Mouse (Mus musculus): Measurements from ENCODE around the gene Miox.

Miox gene

DNA sequence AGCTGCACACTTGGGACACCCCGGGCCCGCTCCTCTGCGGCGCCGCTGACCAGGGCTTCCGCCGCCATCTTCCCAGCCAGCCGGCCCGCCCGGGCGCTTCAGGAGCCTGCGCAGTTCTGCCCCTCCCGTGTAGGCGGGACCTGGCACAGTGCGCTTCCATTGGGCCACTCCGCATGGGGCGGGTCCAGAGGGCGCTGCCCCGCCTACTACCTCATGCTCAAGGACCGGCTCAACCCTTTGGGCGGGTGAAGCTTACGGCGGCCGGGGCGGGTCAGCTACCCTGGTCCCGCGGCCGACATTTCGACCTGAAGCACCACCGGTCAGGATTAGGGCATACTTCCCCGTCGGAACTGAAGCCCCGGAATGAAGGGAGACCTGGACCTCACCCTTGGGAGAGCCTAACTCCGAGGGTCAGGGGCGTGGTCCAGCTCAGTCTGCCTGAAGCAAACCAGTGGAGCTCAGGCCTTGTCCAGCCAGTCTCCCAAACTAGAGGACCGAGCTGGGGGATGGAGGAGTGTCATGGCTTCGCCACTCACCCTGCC lies 18.9 kb upstream of the Miox start, which contains the start of gene Sbf1:
Gene Sbf1, minus strand, starts transcription at position 122 of the 542 bp plus-strand sequence.
- peak; percentile 96 for DNase-seq (ENCODE audit: extremely low spot score)

DNA sequence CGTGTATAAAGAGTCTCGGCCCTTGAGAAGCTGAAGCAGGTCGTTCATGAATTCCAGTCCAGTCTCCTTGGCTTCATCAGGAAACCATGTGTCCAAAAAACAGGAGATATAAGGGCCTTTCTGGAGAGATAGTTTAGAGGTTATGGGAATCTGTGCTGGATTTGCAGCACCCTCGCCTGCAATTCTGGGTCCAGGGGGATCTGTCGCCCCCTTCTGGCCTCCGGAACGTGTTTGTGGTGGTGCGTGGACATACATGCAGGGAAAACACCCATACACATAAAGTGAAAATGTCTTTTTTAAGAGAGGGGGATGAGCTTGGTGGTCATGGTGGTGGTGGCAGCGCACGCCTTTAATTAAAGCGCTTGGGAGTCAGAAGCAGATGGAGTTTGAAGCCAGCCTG lies 18.1 kb upstream of the Miox start:
- peak; percentile 26 for DNase-seq (ENCODE audit: extremely low spot score)

DNA sequence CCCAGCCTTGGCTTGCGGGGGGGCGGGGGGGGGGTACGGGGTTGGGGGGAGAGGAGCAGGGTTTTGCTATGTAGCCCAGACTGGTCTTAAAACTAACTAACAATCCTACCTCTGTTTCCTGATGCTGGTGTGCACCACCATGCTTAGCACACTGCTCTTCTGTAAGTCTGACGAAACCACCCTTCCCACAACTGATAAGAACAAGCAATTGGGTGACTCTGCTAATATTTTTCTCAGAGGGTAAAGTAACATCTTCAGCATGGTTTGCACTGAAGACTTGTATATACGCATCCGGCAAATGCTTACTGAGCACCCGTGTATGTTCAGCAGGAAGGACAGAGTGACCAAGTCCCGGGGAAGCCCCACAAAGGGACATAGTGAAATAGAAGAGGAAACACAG lies 12.9 kb upstream of the Miox start:
- DNase-seq (ENCODE audit: extremely low spot score), result no peak

DNA sequence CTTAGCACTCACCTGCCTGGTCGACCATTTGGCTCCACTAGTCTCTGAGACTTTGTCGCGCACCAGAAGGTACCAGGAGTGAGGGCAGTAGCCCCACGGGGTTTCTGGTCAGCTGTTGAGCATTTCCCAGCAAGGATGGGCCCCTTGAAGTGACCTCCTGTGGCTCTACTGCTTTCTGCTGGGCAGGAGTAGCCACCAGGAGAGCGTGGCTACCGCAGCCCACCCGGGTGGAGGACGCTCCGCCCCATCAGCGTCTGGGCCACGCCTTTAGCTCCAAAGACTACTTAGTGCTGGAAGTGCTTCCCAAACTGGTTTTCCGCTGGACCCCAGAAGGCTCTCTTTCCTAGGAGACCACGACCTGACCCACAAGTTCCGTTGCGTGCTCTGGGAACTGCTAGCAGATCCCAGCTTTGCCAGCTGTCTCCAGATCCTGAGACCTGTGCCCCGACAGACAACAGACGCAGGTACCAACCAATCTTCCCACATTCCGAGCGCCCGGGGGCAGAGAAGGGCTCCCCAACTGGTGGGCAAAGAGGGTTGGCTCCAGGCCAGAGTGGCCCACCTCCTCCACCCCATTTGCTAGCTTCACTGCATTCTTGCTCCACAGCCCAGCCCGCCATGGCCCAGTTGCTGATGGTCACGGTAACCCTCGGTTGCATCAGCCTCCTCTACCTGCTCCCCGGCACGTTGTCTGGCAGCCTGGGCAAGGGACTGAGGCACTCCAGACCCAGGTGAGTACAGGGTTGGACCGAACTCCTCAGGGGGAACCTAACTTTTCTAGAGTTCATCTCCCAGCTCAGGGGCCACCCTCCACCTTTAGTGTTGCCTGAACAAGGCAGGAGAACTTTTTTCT lies 11.3 kb upstream of the Miox start, which contains the start of gene Adm2:
Gene Adm2, plus strand, starts transcription at position 51 of the 853 bp plus-strand sequence.
- DNase-seq (ENCODE audit: extremely low spot score), result peak; percentile 7

DNA sequence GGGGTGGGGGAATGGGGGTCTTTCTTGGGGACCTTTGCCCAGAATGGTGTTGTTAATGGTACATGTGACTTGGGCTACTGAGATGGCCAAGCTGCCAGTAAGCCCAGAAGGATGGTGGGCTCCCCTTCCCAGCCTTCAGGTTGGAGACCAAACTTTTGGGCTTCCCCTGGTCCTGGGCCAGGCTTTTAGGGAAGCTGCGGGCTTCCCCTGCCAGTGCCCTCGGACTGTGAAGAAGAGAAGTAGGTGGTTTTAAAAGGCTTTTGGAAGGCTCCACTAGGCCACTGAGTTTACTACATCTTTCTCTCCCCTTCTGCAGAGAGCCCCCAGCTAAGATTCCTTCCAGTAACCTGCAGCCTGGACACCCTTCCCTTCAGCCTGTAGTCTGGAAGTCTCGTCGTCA lies 10.5 kb upstream of the Miox start:
- DNase-seq (ENCODE audit: extremely low spot score), result no peak

DNA sequence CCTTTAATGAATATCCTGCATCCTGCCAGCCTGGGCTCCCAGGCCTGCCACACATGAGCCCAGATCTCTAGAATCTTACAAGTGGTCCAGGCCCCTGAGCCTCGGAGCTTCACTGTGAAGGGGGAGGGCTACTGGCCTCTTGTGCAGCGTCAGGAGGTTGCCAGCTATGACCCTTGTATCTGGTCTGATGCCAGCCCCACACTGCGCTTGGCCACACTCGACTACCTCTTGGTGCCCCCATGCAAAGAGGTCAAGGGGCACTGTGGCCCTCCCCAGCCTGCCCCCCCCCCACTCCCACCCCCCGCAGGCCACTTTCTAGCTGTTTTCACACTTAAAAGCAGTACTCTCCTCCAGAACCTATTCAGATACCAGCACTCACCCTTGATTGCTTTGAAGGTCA lies 7.8 kb upstream of the Miox start:
- no peak for DNase-seq (ENCODE audit: extremely low spot score)

DNA sequence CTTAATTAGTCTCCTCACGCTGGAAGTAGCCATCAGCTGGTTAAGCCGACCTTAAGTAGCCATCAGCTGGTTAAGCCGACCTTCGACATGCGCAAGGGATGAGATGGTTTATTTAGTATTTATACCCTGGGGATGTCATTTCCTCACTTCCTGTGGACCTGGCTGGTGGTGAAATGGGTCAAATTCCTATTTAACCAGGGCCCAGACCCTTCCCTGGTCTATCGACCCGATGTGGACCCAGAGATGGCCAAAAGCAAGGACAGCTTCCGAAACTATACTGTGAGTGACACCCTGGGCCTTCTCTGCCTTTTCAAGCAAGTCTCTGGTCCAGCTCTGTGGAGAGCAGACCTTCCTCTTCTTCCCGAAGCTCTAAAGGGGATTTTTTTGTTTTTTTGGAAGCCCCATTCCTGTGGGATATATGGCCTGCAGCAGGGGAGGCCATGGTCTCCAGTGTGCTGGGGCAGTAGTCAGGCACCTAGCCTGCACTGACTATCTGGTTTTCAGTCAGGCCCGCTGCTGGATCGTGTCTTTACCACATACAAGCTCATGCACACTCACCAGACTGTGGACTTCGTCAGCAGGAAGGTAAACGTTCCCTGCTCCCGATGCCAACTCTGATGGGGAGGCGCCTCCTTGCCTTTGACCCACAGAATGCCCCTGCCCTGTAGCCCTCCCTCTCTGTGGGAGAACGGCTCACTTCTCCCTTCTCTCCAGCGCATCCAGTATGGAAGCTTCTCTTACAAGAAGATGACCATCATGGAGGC lies 758 bp downstream of the Miox start:
- no peak for DNase-seq (ENCODE audit: extremely low spot score)

DNA sequence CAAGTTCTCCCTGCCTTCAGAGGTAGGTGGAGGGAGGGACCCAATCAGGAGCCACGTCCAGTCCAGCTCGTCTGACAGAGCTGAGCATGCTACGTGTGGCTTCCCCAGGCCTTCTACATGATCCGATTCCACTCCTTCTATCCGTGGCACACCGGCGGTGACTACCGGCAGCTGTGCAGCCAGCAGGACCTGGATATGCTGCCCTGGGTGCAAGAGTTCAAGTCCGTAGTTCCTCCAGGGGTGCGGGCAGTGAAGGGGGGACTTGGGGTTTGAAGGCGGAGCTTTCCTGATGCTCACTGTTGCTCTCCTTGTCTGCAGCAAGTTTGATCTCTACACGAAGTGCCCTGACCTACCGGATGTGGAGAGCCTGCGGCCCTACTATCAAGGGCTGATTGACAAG lies 2.2 kb downstream of the Miox start:
- no peak for DNase-seq (ENCODE audit: extremely low spot score)

DNA sequence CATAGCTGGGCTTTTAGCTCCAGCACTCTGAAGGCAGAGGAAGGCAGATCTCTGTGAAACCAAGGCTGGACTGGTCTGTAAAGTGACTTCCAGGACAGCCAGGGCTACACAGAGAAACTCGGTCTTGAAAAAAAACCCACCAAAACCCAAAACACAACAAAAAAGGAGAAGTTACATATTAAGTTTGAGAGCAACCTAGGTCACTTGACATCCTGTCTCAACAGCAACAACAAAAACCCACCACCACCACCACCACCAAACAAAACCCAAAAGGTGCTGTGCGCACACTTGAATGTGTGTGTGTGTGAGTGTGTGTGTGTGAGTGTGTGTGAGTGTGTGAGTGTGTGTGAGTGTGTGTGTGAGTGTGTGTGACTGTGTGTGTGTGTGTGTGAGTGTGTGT lies 5.5 kb downstream of the Miox start:
- DNase-seq (ENCODE audit: extremely low spot score), result no peak

DNA sequence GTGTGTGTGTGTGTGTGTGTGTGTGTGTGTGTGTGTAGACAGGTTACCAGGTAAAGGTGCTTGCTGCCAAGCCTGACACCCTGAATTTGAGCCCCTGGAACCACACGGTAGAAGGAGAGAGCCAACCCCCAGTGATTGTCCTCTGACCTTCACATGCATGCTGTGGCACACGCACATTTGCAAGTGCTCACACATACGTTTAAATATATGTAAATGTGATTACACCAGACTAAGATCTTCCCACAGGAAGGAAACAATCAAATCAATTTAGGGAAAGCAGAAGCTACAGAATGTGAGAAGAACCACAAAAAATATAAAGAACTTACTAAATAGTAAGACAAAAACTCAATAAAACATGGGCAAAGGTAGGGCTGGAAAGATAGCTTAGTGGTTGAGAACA lies 5.9 kb downstream of the Miox start:
- no peak for DNase-seq (ENCODE audit: extremely low spot score)

DNA sequence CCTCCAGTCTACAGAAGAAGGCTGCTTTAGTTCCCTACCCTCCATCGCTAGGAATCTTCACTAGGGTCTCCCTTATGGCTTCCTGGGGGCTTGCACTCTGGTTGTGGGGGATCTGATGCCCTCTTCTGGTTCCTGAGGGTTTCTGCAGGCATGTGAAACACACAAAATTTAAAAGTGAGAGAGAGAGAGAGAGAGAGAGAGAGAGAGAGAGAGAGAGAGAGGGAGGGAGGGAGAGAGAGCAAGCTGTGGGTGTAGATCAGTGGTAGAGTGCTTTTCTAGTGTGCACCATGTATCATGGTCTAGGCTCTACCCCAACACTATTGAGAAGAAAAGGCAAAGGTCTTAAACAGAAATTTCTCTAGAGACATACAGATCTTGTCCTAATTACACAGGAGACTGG lies 7.5 kb downstream of the Miox start:
- no peak for DNase-seq (ENCODE audit: extremely low spot score)

DNA sequence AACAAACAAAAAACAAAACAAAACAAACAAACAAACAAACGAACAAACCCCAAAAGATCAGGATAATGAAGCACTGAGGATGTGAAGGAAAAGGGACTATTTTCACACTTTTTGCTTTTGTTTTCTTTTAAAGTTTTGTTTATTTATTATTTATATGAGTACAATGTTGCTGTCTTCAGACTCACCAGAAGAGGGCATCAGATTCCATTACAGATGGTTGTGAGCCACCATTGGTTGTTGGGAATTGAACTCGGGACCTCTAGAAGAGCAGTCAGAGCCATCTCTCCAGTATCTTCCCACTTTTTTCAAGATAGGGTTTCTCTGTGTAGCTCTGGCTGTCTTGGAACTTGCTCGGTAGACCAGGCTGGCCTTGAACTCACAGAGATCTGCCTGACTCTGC lies 9.1 kb downstream of the Miox start:
- DNase-seq (ENCODE audit: extremely low spot score), result no peak

DNA sequence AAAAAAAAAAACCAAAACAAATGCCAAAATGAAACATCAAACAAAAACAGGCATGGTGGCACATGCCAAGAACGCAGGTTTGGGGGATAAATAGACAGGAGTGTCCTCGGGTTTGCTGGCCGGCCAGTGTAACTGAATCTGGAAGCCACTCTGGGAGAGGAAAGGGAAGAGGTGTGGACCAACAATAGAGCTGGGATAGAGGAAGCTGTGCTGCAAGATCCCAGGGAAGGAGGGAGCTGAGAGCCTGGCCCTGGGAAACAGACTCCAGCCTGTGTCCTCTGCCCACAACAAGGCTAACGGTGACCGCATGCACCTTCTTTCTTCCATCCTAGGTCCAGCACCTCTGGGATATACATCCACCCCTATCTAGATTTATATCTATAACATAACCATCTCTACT lies 16.2 kb downstream of the Miox start:
- no peak for DNase-seq (ENCODE audit: extremely low spot score)

DNA sequence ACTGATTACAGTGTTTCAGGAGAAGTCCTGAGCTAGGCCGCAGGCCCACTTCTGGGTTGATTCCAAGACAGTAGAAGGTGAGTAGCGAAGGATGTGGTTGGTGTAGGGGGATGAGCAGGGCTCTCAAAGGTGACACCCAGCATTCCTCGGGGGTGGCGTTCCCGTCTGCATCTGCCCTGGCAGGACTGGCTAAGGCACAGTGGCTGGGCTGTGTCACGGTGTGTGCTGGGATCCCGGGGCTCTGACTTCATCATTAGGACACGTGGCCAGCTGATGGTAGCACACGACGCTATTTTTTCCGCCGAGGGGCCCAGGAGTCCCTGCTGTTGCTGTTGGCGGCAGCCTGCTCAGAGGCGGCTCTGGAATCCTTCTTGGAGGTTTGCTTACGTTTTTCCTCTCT lies 17.1 kb downstream of the Miox start:
- no peak for DNase-seq (ENCODE audit: extremely low spot score)

DNA sequence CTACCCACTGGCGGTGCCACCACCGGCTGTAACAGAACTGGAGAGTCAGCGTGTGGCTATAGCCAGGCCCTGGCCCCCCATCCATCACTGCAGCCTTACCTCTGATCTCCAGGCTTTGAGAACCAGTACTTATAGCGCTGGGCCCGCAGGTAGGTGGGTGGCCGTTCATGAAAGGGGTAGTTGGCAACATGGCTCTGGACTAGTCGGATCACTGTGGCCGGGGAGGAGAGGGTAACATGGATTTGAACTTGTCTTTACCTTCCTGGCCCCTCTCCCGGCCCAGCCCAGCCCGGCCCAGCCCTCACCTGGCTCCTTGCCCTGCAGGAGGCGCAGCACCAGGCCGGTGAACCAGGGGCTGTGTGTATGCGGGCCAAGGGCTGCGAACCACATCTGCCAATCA lies 17.9 kb downstream of the Miox start:
- no peak for DNase-seq (ENCODE audit: extremely low spot score)

DNA sequence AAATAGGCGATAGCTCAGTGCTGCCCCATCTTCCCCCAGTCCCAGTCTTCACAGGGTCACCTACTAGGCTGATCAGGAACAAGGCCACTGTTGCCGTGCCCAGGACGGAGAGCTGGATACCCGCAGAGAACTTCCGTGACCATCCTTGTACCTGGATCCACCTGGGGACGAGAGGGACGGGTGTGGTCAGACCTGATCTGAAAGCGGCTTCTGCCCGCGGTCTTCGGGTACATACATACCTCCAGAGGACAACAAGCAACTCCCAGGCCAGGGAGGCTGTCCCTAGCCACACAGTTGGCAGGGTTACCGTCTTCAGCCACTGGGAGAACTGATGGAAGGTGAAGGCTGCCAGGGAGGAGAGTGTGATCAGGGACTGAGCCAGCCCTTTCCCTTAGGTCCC lies 18.6 kb downstream of the Miox start:
- DNase-seq (ENCODE audit: extremely low spot score), result no peak

DNA sequence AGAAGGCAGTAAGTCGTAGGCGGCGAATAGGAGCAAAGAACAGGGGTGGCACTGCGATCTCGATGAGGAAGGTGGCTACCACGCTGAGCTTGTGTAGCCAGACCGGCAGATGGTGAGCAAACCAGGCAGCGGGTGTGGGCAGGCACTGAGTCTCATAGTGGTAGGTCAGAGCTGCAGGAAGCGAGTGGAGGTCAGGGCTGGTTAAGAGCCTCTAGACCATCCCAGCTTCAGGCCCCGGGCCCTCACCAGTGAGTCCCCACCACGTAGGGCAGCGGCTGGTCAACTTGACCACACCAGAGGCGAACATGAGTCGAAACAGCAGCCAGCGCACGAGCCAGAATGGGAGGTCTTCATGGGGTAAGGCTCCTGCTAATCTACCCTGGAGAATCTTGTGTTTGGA lies 19.6 kb downstream of the Miox start:
- no peak for DNase-seq (ENCODE audit: extremely low spot score)

DNA sequence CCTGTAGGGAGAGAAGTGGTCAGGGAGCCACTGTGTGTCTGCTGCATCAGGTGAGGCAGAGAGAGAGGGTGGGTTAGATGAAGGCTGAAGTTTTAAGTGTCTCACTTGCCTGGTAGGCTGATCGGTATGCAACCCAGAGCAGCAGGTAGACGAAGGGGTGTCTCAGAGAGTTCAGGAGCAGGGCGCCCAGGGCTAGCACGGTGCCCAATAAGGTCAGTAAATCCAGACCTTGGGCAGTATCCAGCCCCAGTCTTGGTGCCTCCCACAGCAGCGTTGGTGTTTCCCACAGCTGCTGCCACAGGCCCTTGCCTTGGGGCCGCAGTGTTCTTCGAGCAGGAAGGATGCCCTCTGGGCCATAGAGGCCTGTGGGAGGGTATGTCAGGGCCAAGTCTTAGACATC lies 20.3 kb downstream of the Miox start:
- no peak for DNase-seq (ENCODE audit: extremely low spot score)

DNA sequence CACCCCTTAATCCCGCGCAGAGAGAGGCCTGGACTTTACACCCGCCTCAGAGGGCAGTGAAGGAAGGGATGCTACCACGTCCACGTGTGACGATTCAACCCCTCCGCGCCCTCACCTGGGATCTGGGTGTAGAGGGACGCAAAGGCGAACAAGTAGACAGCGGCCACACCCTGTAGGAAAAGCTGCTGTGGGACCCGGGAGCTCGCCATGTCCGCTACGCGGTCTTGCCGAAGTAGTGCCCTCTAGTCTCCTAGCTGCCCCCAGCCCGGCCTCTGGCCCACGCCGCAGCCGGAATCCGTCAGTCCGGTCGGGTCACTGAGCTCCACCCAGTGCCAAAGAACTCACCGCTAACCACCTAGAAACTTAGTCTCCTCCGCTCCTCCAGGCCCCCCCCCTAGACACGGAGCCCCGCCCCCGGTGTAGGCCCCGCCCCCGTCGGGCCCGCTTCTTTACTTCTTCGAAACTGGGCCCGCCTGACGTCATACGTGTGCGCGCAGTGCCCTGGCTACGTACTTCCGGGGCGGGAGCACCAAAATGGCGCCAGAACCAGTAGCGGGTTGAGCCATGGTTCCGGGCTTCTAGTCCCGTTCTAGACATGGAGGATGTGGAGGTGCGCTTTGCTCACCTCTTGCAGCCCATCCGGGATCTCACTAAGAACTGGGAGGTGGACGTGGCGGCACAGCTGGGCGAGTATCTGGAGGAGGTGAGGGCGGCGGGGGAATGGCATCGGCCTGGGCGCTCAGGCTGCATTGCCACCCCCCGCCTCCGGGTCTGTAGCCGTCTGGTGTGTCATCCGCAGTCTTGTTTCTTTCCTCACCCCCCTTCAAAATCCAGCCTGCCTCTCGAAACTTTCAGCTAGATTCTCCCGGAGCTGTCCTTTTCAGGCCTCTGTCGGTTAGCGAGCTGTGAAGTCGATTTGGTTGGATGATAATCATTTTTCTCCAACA lies 21.3 kb downstream of the Miox start, which contains the start of the genes Lmf2 and Ncaph2:
Gene Lmf2, minus strand, starts transcription at position 419 of the 947 bp plus-strand sequence.
Gene Ncaph2, plus strand, starts transcription at position 479 of the 947 bp plus-strand sequence.
- peak; percentile 98 for DNase-seq (ENCODE audit: extremely low spot score)

DNA sequence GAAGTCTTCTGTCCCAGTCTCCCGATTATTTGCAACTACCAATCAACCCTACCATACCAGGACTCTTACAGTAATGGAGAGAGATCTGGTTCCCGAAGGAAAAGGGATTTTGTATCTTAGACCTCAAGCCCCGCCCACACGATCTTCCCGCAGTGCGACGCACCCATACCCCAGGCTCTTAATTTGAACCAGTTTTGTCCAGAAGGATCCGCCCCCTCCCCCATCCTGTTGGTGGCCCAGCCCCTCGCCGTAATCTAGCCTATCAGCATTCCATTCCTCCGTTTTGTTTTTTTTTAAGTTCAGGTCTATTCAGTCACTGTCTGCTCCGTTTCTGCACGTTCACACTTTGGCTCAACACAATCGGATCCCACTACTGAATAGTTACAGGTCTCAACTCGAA lies 22.2 kb downstream of the Miox start:
- DNase-seq (ENCODE audit: extremely low spot score), result peak; percentile 91

DNA sequence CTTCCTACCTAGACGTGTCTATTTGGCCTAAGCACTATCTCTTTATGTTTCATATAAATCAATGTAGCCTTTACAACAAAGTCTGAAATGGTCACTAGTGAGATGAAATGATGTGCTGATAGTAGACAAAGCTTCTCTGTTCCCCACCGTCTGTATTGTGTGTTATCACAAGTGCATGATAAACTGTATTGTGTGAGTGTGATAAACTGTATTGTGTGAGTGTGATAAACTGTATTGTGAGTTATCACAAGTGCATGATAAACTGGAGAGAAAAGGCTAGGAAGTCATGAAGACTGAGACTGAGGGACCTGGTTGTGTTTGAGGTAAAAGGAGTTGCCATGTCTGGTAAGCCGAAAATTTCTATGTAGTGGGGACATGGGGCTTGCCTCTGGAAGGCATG lies 24.6 kb downstream of the Miox start:
- no peak for DNase-seq (ENCODE audit: extremely low spot score)
